Mouse (Mus musculus): ENCODE measurements around the gene Scn8a.

DNA sequence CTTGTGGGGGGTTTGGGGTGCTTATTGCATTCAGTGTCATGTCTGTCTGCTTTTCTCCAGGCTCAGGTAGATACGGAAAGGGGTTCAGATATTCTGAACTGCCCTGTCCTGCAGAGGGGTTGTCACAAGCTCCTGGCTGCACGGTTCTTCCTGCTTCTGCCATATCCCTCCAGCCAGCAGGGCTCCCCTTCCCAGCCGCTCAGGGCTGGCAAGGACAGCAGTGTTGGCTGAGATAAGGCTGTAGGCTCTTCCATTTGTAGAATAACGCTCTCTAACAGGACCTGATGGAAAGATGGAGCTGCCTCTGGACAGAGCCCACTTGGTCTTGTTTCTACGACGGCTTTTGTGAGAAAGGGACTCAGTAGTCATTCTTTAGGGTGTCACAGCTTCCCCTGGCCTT, 172.3 kb downstream of the Scn8a start:
- no peak for TF ChIP-seq CTCF (conservative IDR thresholded peaks at IDR 0.05; ENCODE audit: low read length)
- no peak for TF ChIP-seq POU5F1 (IDR thresholded peaks at IDR 0.05; ENCODE audit: borderline replicate concordance, low read length)
